Comparison of ENCODE assay signal across 7 mouse cellular contexts in the genomic region with DNA sequence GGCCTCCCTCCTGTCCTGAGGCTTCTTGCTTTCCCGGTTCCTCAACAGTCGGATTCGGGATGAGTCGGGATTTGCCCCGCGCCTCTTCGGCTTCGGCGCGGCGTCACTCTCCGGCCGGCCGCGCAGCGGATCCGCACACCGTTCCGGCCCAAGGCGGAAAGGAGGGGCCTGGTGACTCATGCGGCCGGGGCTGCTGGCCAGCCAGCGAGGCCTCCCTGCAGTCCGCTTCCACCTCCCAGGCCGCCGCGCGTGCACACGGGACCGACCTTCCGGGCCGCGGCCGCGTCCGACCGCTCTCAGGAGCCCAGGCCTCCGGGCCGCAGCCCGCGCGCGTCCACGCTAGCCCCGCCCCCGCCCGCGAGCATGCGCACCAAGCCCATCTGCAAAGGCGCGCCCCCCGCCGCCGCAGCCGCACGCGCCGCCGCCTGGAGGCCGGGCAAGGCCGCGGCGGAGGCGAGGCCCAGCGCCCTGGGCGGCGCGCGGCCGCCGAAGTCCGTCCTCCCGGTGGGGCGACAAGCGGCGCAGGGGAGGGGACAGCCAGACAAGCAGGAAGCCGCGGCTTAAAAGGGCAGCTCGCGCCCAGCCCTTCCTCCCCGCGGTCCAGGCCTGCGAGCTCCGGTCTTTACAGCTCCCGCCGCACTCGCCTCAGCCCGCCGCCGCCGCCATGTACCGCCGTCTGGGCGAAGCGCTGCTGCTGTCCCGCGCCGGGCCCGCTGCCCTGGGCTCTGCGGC. TPM values are rescaled to one million over a fixed set of nuclear protein-coding genes. Genes with fewer than 3 reads are reported as not detected.
DNase-seq lines count a peak whose midpoint lies in the region; ATAC-seq and TF ChIP-seq lines count a peak whose summit lies in the region.

A gene (minus strand): TSS at position 260 of the 732 bp plus-strand sequence.
A gene (plus strand): TSS at position 494 of the 732 bp plus-strand sequence.

- peak within 1 kb of the TSS; percentile 68 for H3K4me2 ChIP-seq in embryonic facial prominence, embryonic 13.5 days
- H3K4me2 ChIP-seq in limb, embryonic 13.5 days (replicated peaks) = peak within 1 kb of the TSS; percentile 78
- H3K4me2 ChIP-seq in midbrain, embryonic 16.5 days (ENCODE audit: low read length) = peak within 1 kb of the TSS; percentile 92

- TF ChIP-seq CTCF in heart, adult 2 months (IDR thresholded peaks at IDR 0.05) = no peak

- H3K27me3 ChIP-seq in embryonic facial prominence, embryonic 13.5 days = no peaks in the 10 kb centered on the region
- no peaks in the 10 kb centered on the region for H3K27me3 ChIP-seq in heart, adult 2 months (ENCODE audit: control insufficient read depth, insufficient read depth, low read length)
- no peaks in the 10 kb centered on the region for H3K27me3 ChIP-seq in limb, embryonic 13.5 days
- no peaks in the 10 kb centered on the region for H3K27me3 ChIP-seq in midbrain, embryonic 16.5 days (ENCODE audit: control insufficient read depth, insufficient read depth, low read depth, low read length)

- 1% methylated on average over 90 of the region's 100 CpGs for WGBS in embryonic facial prominence, embryonic 13.5 days
- under 1% methylated on average over 100 of the region's 100 CpGs for WGBS in heart, adult 2 months
- WGBS in limb, embryonic 13.5 days = under 1% methylated on average over 82 of the region's 100 CpGs
- under 1% methylated on average over 72 of the region's 100 CpGs for WGBS in midbrain, embryonic 16.5 days

- peak; percentile 93 for ATAC-seq in embryonic facial prominence, embryonic 13.5 days (ENCODE audit: insufficient number of reproducible peaks, insufficient read depth, low FRiP score, low TSS enrichment, low read depth)
- ATAC-seq in limb, embryonic 13.5 days (ENCODE audit: low FRiP score, low read depth) = peak; percentile 96
- peak; percentile 96 for ATAC-seq in midbrain, embryonic 16.5 days

- peaks cover 24% of the 10 kb centered on the region for H3K4me1 ChIP-seq in embryonic facial prominence, embryonic 13.5 days
- H3K4me1 ChIP-seq in heart, adult 2 months (ENCODE audit: control insufficient read depth, insufficient read depth, low read length) = peaks cover 4% of the 10 kb centered on the region
- H3K4me1 ChIP-seq in limb, embryonic 13.5 days = peaks cover 25% of the 10 kb centered on the region
- peaks cover 33% of the 10 kb centered on the region for H3K4me1 ChIP-seq in midbrain, embryonic 16.5 days (ENCODE audit: control insufficient read depth, insufficient read depth, low read length)

- H3K9me3 ChIP-seq in embryonic facial prominence, embryonic 13.5 days = no peaks in the 10 kb centered on the region
- H3K9me3 ChIP-seq in limb, embryonic 13.5 days = no peaks in the 10 kb centered on the region
- no peaks in the 10 kb centered on the region for H3K9me3 ChIP-seq in midbrain, embryonic 16.5 days (replicated peaks; ENCODE audit: control insufficient read depth, low read length, poor library complexity, severe bottlenecking)

- TF ChIP-seq EP300 in heart, adult 2 months (IDR thresholded peaks at IDR 0.05; ENCODE audit: insufficient read depth, low read depth, low read length) = no peak

- H3K4me3 ChIP-seq in embryonic facial prominence, embryonic 13.5 days = peak within 1 kb of the TSS; percentile 91
- peak within 1 kb of the TSS; percentile 84 for H3K4me3 ChIP-seq in heart, adult 2 months
- peak within 1 kb of the TSS; percentile 95 for H3K4me3 ChIP-seq in limb, embryonic 13.5 days
- H3K4me3 ChIP-seq in midbrain, embryonic 16.5 days (ENCODE audit: low read depth, low read length) = peak within 1 kb of the TSS; percentile 64

- H3K79me2 ChIP-seq in heart, adult 2 months (replicated peaks; ENCODE audit: control insufficient read depth, insufficient read depth, low read length) = peaks cover 5% of the 10 kb centered on the region

- peak within 1 kb of the TSS; percentile 96 for H3K27ac ChIP-seq in embryonic facial prominence, embryonic 13.5 days
- H3K27ac ChIP-seq in heart, adult 2 months = peak within 1 kb of the TSS; percentile 98
- H3K27ac ChIP-seq in limb, embryonic 13.5 days = peak within 1 kb of the TSS; percentile 97
- peak within 1 kb of the TSS; percentile 94 for H3K27ac ChIP-seq in midbrain, embryonic 16.5 days (ENCODE audit: low read length)

- peak; percentile 89 for TF ChIP-seq POLR2A in heart, adult 2 months (IDR thresholded peaks at IDR 0.05; ENCODE audit: insufficient read depth, low read depth, low read length)

- peak within 1 kb of the TSS; percentile 97 for H3K9ac ChIP-seq in embryonic facial prominence, embryonic 13.5 days
- H3K9ac ChIP-seq in heart, adult 2 months (ENCODE audit: low read depth, low read length) = peak within 1 kb of the TSS; percentile 96
- peak within 1 kb of the TSS; percentile 98 for H3K9ac ChIP-seq in limb, embryonic 13.5 days
- H3K9ac ChIP-seq in midbrain, embryonic 16.5 days (ENCODE audit: low read depth, low read length) = peak within 1 kb of the TSS; percentile 93

- H3K36me3 ChIP-seq in embryonic facial prominence, embryonic 13.5 days = peaks cover 6% of the 10 kb centered on the region; the same call in 1 of the 2 replicates
- peaks cover 24% of the 10 kb centered on the region for H3K36me3 ChIP-seq in heart, adult 2 months (ENCODE audit: control insufficient read depth, insufficient read depth, low read length)
- H3K36me3 ChIP-seq in limb, embryonic 13.5 days = peaks cover 4% of the 10 kb centered on the region; the same call in 1 of the 2 replicates
- H3K36me3 ChIP-seq in midbrain, embryonic 16.5 days (ENCODE audit: control insufficient read depth, insufficient read depth, low read length) = no peaks in the 10 kb centered on the region

- intact Hi-C loops in heart, adult 2 months (cut with DNase I) = loop anchor here (2.0 to 10.0 kb wide), 4 partner anchors 38 to 364 kb away; a partner anchor contains a TSS

- DNase-seq in adrenal gland, postnatal 36 days = peak; percentile 98 to 99
- peak; percentile 98 to 99 for DNase-seq in heart, adult 2 months
- DNase-seq in kidney, adult 8-10 months = peak; percentile 96 to 97
- peak; percentile 91 to 94 for DNase-seq in spleen, postnatal 10 days (ENCODE audit: low spot score in 2 of 2)

RNA-seq across cellular contexts. Expression of the first gene that starts in this region (rescaled TPM):
- 10 to 100 TPM in 1 of 2 experiments, 1 to 10 TPM in 1; 7.4 to 14.9 TPM for total RNA-seq in adrenal gland, postnatal 36 days (2021)
- polyA plus RNA-seq in embryonic facial prominence, embryonic 13.5 days (2015; fragmentation: Nextera tagmentation; extraction: Ambion mirVana) = 15.8 and 19.4 TPM in 2 replicates
- total RNA-seq in heart, adult 2 months (2021) = 1 to 10 TPM; 7.8 to 9.9 TPM
- polyA plus RNA-seq in heart, adult 2 months (2012; rRNA removed) = 2.4 and 3.5 TPM in 2 replicates
- polyA plus RNA-seq in limb, embryonic 13.5 days (2015; fragmentation: Nextera tagmentation; extraction: Ambion mirVana) = 13.9 and 14.4 TPM in 2 replicates
- 4.8 and 6.4 TPM in 2 replicates for polyA plus RNA-seq in midbrain, embryonic 16.5 days (2015; fragmentation: Nextera tagmentation; extraction: Ambion mirVana)

RNA-seq across cellular contexts. Expression of the second gene that starts in this region (rescaled TPM):
- 100 to 1,000 TPM; 177 to 206 TPM for total RNA-seq in adrenal gland, postnatal 36 days (2021)
- 85.6 and 85.8 TPM in 2 replicates for polyA plus RNA-seq in embryonic facial prominence, embryonic 13.5 days (2015; fragmentation: Nextera tagmentation; extraction: Ambion mirVana)
- 100 to 1,000 TPM; 127 to 148 TPM for total RNA-seq in heart, adult 2 months (2021)
- 52.1 and 73.2 TPM in 2 replicates for polyA plus RNA-seq in heart, adult 2 months (2012; rRNA removed)
- polyA plus RNA-seq in limb, embryonic 13.5 days (2015; fragmentation: Nextera tagmentation; extraction: Ambion mirVana) = 77.7 and 78.8 TPM in 2 replicates
- polyA plus RNA-seq in midbrain, embryonic 16.5 days (2015; fragmentation: Nextera tagmentation; extraction: Ambion mirVana) = 89.8 and 92.8 TPM in 2 replicates

Comparison
In these comparisons a context has a peak if more than half of its experiments do, and no peak if none do; other contexts are left out.
1. Peak in every context shown above with its lines: DNase-seq, ATAC-seq, H3K4me3 ChIP-seq and H3K27ac ChIP-seq.